Mouse (Mus musculus): ENCODE data around the gene Dctn2. TPM values are rescaled to one million over a fixed set of nuclear protein-coding genes. Genes with fewer than 3 reads are reported as not detected.

The Dctn2 gene
- polyA plus RNA-seq, 1 experiment from 2014 or later = 345 TPM

GRCm38 (mm10) chr10:127269036-127269435 lies 2.9 kb downstream of the Dctn2 start:
- H3K9ac ChIP-seq (ENCODE audit: low read depth, low read length) = no peak overlapping the region
- WGBS = 78% methylated on average over 12 of the region's 12 CpGs
- no peaks in the 10 kb centered on the region for H3K27me3 ChIP-seq (ENCODE audit: control insufficient read depth, insufficient read depth, low read depth, low read length)
- no peaks in the 10 kb centered on the region for H3K9me3 ChIP-seq (replicated peaks; ENCODE audit: control insufficient read depth, low read length, poor library complexity, severe bottlenecking)
- no peak overlapping the region for H3K4me2 ChIP-seq (ENCODE audit: low read length)
- H3K27ac ChIP-seq (ENCODE audit: low read length) = no peak overlapping the region
- H3K4me3 ChIP-seq (ENCODE audit: low read depth, low read length) = no peak overlapping the region
- H3K4me1 ChIP-seq (ENCODE audit: control insufficient read depth, insufficient read depth, low read length) = peaks cover 20% of the 10 kb centered on the region
- ATAC-seq = no peak
- peaks cover 7% of the 10 kb centered on the region; the same call in 1 of the 2 replicates for H3K36me3 ChIP-seq (ENCODE audit: control insufficient read depth, insufficient read depth, low read length)

- Histone ChIP-seq H3K4me2 (ENCODE audit: low read length) (no peak overlapping the region), H3K27me3 (ENCODE audit: control insufficient read depth, insufficient read depth, low read depth, low read length) (no peaks in the 10 kb centered on the region), H3K27ac (ENCODE audit: low read length) (no peak overlapping the region), H3K4me1 (ENCODE audit: control insufficient read depth, insufficient read depth, low read length) (peaks cover 20% of the 10 kb centered on the region), H3K9ac (ENCODE audit: low read depth, low read length) (peak overlapping the region; percentile 49; the same call in 1 of the 2 replicates), H3K36me3 (ENCODE audit: control insufficient read depth, insufficient read depth, low read length) (peaks cover 7% of the 10 kb centered on the region; the same call in 1 of the 2 replicates), H3K4me3 (ENCODE audit: low read depth, low read length) (no peak overlapping the region), H3K9me3 (replicated peaks; ENCODE audit: control insufficient read depth, low read length, poor library complexity, severe bottlenecking) (no peaks in the 10 kb centered on the region)
- no peak for ATAC-seq
- 66% methylated on average over 4 of the region's 4 CpGs for WGBS
Measured at GRCm38 (mm10) chr10:127269884-127270283, 3.7 kb downstream of the Dctn2 start.

- H3K9ac ChIP-seq (ENCODE audit: low read depth, low read length) = no peak overlapping the region
- H3K27ac ChIP-seq (ENCODE audit: low read length) = no peak overlapping the region
- H3K4me1 ChIP-seq (ENCODE audit: control insufficient read depth, insufficient read depth, low read length) = peaks cover 15% of the 10 kb centered on the region
- no peak overlapping the region for H3K4me3 ChIP-seq (ENCODE audit: low read depth, low read length)
- H3K36me3 ChIP-seq (ENCODE audit: control insufficient read depth, insufficient read depth, low read length) = peaks cover 23% of the 10 kb centered on the region
- no peak for ATAC-seq
- WGBS = 87% methylated on average over 5 of the region's 5 CpGs
- no peak overlapping the region for H3K4me2 ChIP-seq (ENCODE audit: low read length)
- no peaks in the 10 kb centered on the region for H3K9me3 ChIP-seq (replicated peaks; ENCODE audit: control insufficient read depth, low read length, poor library complexity, severe bottlenecking)
- no peaks in the 10 kb centered on the region for H3K27me3 ChIP-seq (ENCODE audit: control insufficient read depth, insufficient read depth, low read depth, low read length)
Measured at GRCm38 (mm10) chr10:127272371-127272770, 6.2 kb downstream of the Dctn2 start.

GRCm38 (mm10) chr10:127274261-127275022 lies 8.3 kb downstream of the Dctn2 start:
- no peaks in the 10 kb centered on the region for H3K9me3 ChIP-seq (replicated peaks; ENCODE audit: control insufficient read depth, low read length, poor library complexity, severe bottlenecking)
- H3K27ac ChIP-seq (ENCODE audit: low read length) = no peak overlapping the region
- peaks cover under 1% of the 10 kb centered on the region; the same call in 1 of the 2 replicates for H3K4me1 ChIP-seq (ENCODE audit: control insufficient read depth, insufficient read depth, low read length)
- H3K4me2 ChIP-seq (ENCODE audit: low read length) = no peak overlapping the region
- WGBS = 92% methylated on average over 11 of the region's 11 CpGs
- H3K4me3 ChIP-seq (ENCODE audit: low read depth, low read length) = no peak overlapping the region
- ATAC-seq = no peak
- H3K9ac ChIP-seq (ENCODE audit: low read depth, low read length) = no peak overlapping the region
- H3K27me3 ChIP-seq (ENCODE audit: control insufficient read depth, insufficient read depth, low read depth, low read length) = no peaks in the 10 kb centered on the region
- peaks cover 37% of the 10 kb centered on the region for H3K36me3 ChIP-seq (ENCODE audit: control insufficient read depth, insufficient read depth, low read length)

GRCm38 (mm10) chr10:127279730-127280129 lies 13.6 kb downstream of the Dctn2 start:
- H3K9ac ChIP-seq (ENCODE audit: low read depth, low read length) = no peak overlapping the region
- H3K27ac ChIP-seq (ENCODE audit: low read length) = no peak overlapping the region
- H3K36me3 ChIP-seq (ENCODE audit: control insufficient read depth, insufficient read depth, low read length) = peaks cover 57% of the 10 kb centered on the region

GRCm38 (mm10) chr10:127281316-127281715 lies 15.1 kb downstream of the Dctn2 start:
- 83% methylated on average over 8 of the region's 8 CpGs for WGBS
- Histone ChIP-seq H3K36me3 (ENCODE audit: control insufficient read depth, insufficient read depth, low read length) (peaks cover 53% of the 10 kb centered on the region), H3K27ac (ENCODE audit: low read length) (no peak overlapping the region), H3K4me3 (ENCODE audit: low read depth, low read length) (no peak overlapping the region), H3K4me2 (ENCODE audit: low read length) (no peak overlapping the region), H3K9ac (ENCODE audit: low read depth, low read length) (no peak overlapping the region), H3K4me1 (ENCODE audit: control insufficient read depth, insufficient read depth, low read length) (peaks cover 6% of the 10 kb centered on the region), H3K9me3 (replicated peaks; ENCODE audit: control insufficient read depth, low read length, poor library complexity, severe bottlenecking) (no peaks in the 10 kb centered on the region), H3K27me3 (ENCODE audit: control insufficient read depth, insufficient read depth, low read depth, low read length) (no peaks in the 10 kb centered on the region)
- no peak for ATAC-seq

More at GRCm38 (mm10) chr10:127279730-127280129, 13.6 kb downstream of the Dctn2 start:
- WGBS = 82% methylated on average over 2 of the region's 2 CpGs
- Histone ChIP-seq H3K4me1 (ENCODE audit: control insufficient read depth, insufficient read depth, low read length) (no peaks in the 10 kb centered on the region), H3K27me3 (ENCODE audit: control insufficient read depth, insufficient read depth, low read depth, low read length) (no peaks in the 10 kb centered on the region), H3K4me2 (ENCODE audit: low read length) (no peak overlapping the region), H3K4me3 (ENCODE audit: low read depth, low read length) (no peak overlapping the region), H3K9me3 (replicated peaks; ENCODE audit: control insufficient read depth, low read length, poor library complexity, severe bottlenecking) (no peaks in the 10 kb centered on the region)
- no peak for ATAC-seq

DNA sequence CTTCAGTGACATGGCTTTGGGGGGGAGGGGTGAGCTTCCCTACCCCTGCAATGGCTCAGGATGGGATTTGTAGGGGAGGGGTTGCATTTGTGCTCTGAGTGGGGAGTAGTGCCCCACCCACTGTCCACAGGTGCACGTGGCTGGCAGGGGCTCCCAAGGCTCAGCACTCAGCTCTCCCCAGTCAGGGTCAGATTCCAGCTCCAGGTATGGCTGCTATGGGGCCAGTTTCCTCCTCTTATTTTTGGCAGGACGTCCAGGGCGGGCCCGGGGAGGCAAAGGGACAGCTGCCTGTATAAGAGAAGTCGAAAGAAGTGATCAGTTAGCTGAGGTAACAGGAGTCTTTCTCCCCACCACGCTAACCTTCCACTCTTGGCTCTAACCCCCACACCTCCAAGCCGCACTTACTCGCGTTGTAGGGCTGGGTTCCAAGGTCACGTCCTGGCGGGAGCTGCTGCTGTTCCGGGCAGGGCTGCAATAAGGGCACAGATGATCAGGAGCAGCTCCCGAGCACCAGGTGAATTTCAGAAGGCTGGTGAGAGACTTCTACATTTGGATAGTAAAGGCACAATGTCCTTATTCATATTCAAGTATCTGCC lies 16.6 kb downstream of the Dctn2 start:
- no peaks in the 10 kb centered on the region for H3K9me3 ChIP-seq (replicated peaks; ENCODE audit: control insufficient read depth, low read length, poor library complexity, severe bottlenecking)
- no peak overlapping the region for H3K4me3 ChIP-seq (ENCODE audit: low read depth, low read length)
- no peak overlapping the region for H3K9ac ChIP-seq (ENCODE audit: low read depth, low read length)
- H3K36me3 ChIP-seq (ENCODE audit: control insufficient read depth, insufficient read depth, low read length) = peaks cover 43% of the 10 kb centered on the region
- H3K27me3 ChIP-seq (ENCODE audit: control insufficient read depth, insufficient read depth, low read depth, low read length) = no peaks in the 10 kb centered on the region
- H3K27ac ChIP-seq (ENCODE audit: low read length) = no peak overlapping the region
- no peak overlapping the region for H3K4me2 ChIP-seq (ENCODE audit: low read length)
- WGBS = 89% methylated on average over 13 of the region's 13 CpGs
- no peak for ATAC-seq
- H3K4me1 ChIP-seq (ENCODE audit: control insufficient read depth, insufficient read depth, low read length) = peaks cover 20% of the 10 kb centered on the region

DNA sequence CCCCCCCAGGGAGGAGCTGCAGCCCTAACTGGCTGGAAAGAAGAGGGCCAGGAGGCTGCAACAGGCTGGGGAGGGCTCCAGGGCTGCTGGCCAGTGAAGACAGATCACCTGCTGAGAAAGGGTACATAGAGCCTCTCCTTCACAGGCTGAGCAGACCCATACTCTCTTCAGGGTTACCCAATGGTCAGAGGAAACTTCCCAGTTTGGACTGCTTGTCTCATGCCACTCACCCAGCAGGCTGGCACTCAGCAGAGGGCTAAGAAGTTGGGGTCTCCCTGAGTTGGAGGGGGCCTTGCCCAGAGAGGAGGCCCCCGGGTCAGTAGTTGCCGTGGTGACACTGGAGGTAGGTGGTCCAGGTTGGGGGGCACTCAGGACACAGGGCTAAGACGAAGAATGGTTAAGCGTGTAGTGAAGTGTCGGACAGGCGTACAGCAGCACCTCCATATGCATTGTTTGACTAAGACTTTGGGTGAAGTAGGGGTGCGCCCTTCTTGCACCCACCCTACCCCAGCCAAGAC lies 18.0 kb downstream of the Dctn2 start:
- Histone ChIP-seq H3K4me2 (ENCODE audit: low read length) (no peak overlapping the region), H3K9ac (ENCODE audit: low read depth, low read length) (no peak overlapping the region), H3K27ac (ENCODE audit: low read length) (no peak overlapping the region), H3K9me3 (replicated peaks; ENCODE audit: control insufficient read depth, low read length, poor library complexity, severe bottlenecking) (no peaks in the 10 kb centered on the region), H3K4me1 (ENCODE audit: control insufficient read depth, insufficient read depth, low read length) (peaks cover 24% of the 10 kb centered on the region), H3K4me3 (ENCODE audit: low read depth, low read length) (no peak overlapping the region), H3K27me3 (ENCODE audit: control insufficient read depth, insufficient read depth, low read depth, low read length) (no peaks in the 10 kb centered on the region), H3K36me3 (ENCODE audit: control insufficient read depth, insufficient read depth, low read length) (peaks cover 36% of the 10 kb centered on the region)
- 93% methylated on average over 7 of the region's 7 CpGs for WGBS
- ATAC-seq = no peak

Data from midbrain, embryonic 16.5 days (tissue).